Mouse (Mus musculus) E14TG2a.4 (cell line): Measurements from ENCODE around the gene Anxa11.

ENCODE experiments used
- H3K27me3 ChIP-seq: 2 replicates; pipeline ENCODE4 v1.6.1; 2014; ENCODE audit warnings: low read length, control low read depth; ENCODE audit not compliant: insufficient read depth
- H3K36me3 ChIP-seq: 2 replicates; pipeline ENCODE4 v1.6.1; 2014; ENCODE audit warnings: low read length, control low read depth; ENCODE audit not compliant: insufficient read depth
- H3K4me1 ChIP-seq: replicated peaks from 2 replicates; pipeline ENCODE4 v1.6.1; 2014; ENCODE audit warnings: low read depth, low read length, control low read depth
- H3K4me3 ChIP-seq: replicated peaks from 2 replicates; pipeline ENCODE4 v1.5.1; 2014; ENCODE audit warnings: mild to moderate bottlenecking, low read length
- H3K9me3 ChIP-seq: 2 replicates; pipeline ENCODE4 v1.6.1; 2014; ENCODE audit warnings: low read length, control low read depth
- CTCF ChIP-seq: conservative IDR thresholded peaks from 2 replicates; pipeline ENCODE4 v1.5.1; 2014; ENCODE audit warnings: low read length
- NANOG ChIP-seq: IDR thresholded peaks from 2 replicates; pipeline ENCODE4 v1.6.1; 2014; ENCODE audit warnings: borderline replicate concordance, low read length, mixed read lengths
- POU5F1 ChIP-seq: IDR thresholded peaks from 2 replicates; pipeline ENCODE4 v1.6.1; 2014; ENCODE audit warnings: low read length, borderline replicate concordance

The Anxa11 gene

DNA sequence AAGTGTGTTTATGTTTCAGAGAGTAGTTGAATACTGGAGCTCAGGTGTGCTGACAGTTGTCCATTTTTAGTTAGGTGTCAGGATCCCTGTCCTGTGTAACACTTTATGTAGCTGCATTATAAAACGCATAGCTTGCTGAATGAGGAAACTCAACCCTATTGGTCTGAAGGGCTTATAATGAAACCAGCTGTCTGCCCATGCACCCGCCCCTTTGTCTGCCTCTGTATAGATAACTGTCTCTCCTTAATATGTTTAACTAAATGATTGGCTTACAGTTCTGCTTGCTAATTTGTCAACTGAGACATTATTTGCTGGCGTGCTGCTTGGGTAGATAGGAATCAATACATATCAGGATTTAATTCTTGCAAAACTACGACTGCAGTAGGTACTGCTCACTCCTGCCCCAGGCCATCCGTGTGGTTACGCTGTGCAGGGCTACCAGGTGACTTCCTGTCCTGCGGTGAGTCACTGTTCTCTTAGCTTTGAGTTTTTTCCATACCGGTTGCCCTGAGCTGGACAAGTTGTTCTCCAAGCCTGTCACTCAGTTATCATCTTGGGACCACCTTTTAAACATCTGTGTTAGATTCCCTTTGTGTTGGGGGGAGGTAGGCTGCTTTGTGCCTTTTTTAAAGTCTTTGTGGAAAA, 13.4 kb downstream of the Anxa11 start:
- TF ChIP-seq CTCF (no peak), NANOG (no peak), POU5F1 (no peak)
- Histone ChIP-seq H3K4me3 (peak overlapping the region; percentile 5; the same call in 1 of the 2 replicates), H3K27me3 (no peaks in the 10 kb centered on the region), H3K4me1 (peaks cover 99% of the 10 kb centered on the region), H3K9me3 (no peaks in the 10 kb centered on the region), H3K36me3 (peaks cover 9% of the 10 kb centered on the region; the same call in 1 of the 2 replicates)

- Histone ChIP-seq H3K9me3 (no peaks in the 10 kb centered on the region), H3K4me3 (no peak overlapping the region; the same call in 1 of the 2 replicates), H3K4me1 (peaks cover 94% of the 10 kb centered on the region), H3K36me3 (peaks cover 15% of the 10 kb centered on the region), H3K27me3 (no peaks in the 10 kb centered on the region)
- TF ChIP-seq POU5F1: no peak
- TF ChIP-seq NANOG: no peak
- TF ChIP-seq CTCF: no peak
Observed at GRCm38 (mm10) chr14:25857168-25857621, 15.2 kb downstream of the Anxa11 start.

DNA sequence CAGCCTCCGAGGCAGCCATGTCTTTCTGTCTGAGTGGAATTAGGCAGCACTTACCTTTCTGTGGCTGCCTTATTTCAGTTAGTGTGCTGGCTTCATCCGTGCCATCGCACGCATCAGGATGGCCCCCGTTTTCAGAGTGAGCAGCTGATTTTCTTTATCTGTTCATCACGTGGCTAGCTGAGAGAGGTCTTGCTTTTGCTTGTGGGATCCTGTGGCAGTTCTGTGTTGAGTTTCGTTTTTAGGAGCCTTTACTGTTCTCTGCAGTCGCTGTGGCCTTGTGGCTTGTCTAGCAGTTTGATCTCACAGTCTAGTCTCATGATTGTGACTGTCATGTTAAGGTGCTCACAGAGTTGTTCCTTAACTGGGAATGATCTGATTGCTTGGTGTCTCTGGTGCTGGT, 16.0 kb downstream of the Anxa11 start:
- Histone ChIP-seq H3K4me1 (peaks cover 93% of the 10 kb centered on the region), H3K4me3 (no peak overlapping the region), H3K27me3 (no peaks in the 10 kb centered on the region), H3K36me3 (peaks cover 20% of the 10 kb centered on the region), H3K9me3 (no peaks in the 10 kb centered on the region)
- TF ChIP-seq NANOG (no peak), POU5F1 (no peak), CTCF (no peak)

- Histone ChIP-seq H3K4me1 (peaks cover 93% of the 10 kb centered on the region), H3K4me3 (no peak overlapping the region), H3K27me3 (no peaks in the 10 kb centered on the region), H3K36me3 (peaks cover 18% of the 10 kb centered on the region), H3K9me3 (no peaks in the 10 kb centered on the region)
- TF ChIP-seq POU5F1 (no peak), CTCF (no peak)
Observed at GRCm38 (mm10) chr14:25861771-25862530, 20.0 kb downstream of the Anxa11 start.

- H3K4me3 ChIP-seq: no peak overlapping the region
- no peaks in the 10 kb centered on the region for H3K9me3 ChIP-seq
- H3K36me3 ChIP-seq: peaks cover 18% of the 10 kb centered on the region
- peaks cover 93% of the 10 kb centered on the region for H3K4me1 ChIP-seq
- TF ChIP-seq POU5F1: no peak
- TF ChIP-seq CTCF: no peak
- no peak for TF ChIP-seq NANOG
- H3K27me3 ChIP-seq: no peaks in the 10 kb centered on the region
Observed at GRCm38 (mm10) chr14:25863721-25864120, 21.8 kb downstream of the Anxa11 start.

- Histone ChIP-seq H3K4me3 (no peak overlapping the region), H3K27me3 (no peaks in the 10 kb centered on the region), H3K4me1 (peaks cover 94% of the 10 kb centered on the region), H3K9me3 (no peaks in the 10 kb centered on the region), H3K36me3 (peaks cover 29% of the 10 kb centered on the region)
- TF ChIP-seq CTCF: no peak
Observed at GRCm38 (mm10) chr14:25865251-25865650, 23.3 kb downstream of the Anxa11 start.

GRCm38 (mm10) chr14:25866384-25866783, 24.4 kb downstream of the Anxa11 start:
- H3K27me3 ChIP-seq: no peaks in the 10 kb centered on the region
- H3K4me3 ChIP-seq: 0 out of 2 replicates have a peak overlapping the region, but pooled peaks have one; percentile 10
- H3K4me1 ChIP-seq: peaks cover 92% of the 10 kb centered on the region
- no peak for TF ChIP-seq NANOG
- TF ChIP-seq CTCF: no peak
- TF ChIP-seq POU5F1: no peak
- H3K9me3 ChIP-seq: no peaks in the 10 kb centered on the region
- H3K36me3 ChIP-seq: peaks cover 40% of the 10 kb centered on the region

- H3K4me3 ChIP-seq: 0 out of 2 replicates have a peak overlapping the region, but pooled peaks have one; percentile 10
- TF ChIP-seq POU5F1 (no peak), CTCF (no peak), NANOG (no peak)
- H3K9me3 ChIP-seq: no peaks in the 10 kb centered on the region
Observed at GRCm38 (mm10) chr14:25866832-25867231, 24.9 kb downstream of the Anxa11 start.

More at GRCm38 (mm10) chr14:25866832-25867231, 24.9 kb downstream of the Anxa11 start:
- Histone ChIP-seq H3K36me3 (peaks cover 41% of the 10 kb centered on the region), H3K27me3 (no peaks in the 10 kb centered on the region), H3K4me1 (peaks cover 89% of the 10 kb centered on the region)
